Mouse (Mus musculus) bone marrow macrophage, adult 2 months (primary cell): ENCODE measurements around the gene Lypd6. TPM values are rescaled to one million over a fixed set of nuclear protein-coding genes. Genes with fewer than 3 reads are reported as not detected.

Experiments used
- H3K27ac ChIP-seq: 2 replicates; pipeline ENCODE4 v1.5.1; 2012; ENCODE audit warnings: low read depth, low read length; ENCODE audit not compliant: insufficient read depth
- H3K4me1 ChIP-seq: 2 replicates; pipeline ENCODE4 v1.6.1; 2012; ENCODE audit warnings: low read length; ENCODE audit not compliant: control insufficient read depth, insufficient read depth
- H3K4me3 ChIP-seq: 2 replicates; pipeline ENCODE4 v1.5.1; 2012; ENCODE audit warnings: mild to moderate bottlenecking, low read length, moderate library complexity; ENCODE audit not compliant: insufficient read depth
- CTCF ChIP-seq: IDR thresholded peaks from 2 replicates; pipeline ENCODE4 v1.5.1; 2012; ENCODE audit warnings: low read depth, mild to moderate bottlenecking, low read length, moderate library complexity
- POLR2A ChIP-seq: IDR thresholded peaks from 2 replicates; pipeline ENCODE4 v1.6.1; 2012; ENCODE audit warnings: mild to moderate bottlenecking, low read depth, low read length, borderline replicate concordance
- polyA plus RNA-seq: library from polyadenylated mRNA; stranded (reverse); fragments of >200 nt; gene quantifications from 2 replicates; pipeline ENCODE4 v1.2.4, GENCODE M21; 2012; ENCODE audit not compliant: missing spikeins, insufficient read depth, insufficient read length

Lypd6 gene
- polyA plus RNA-seq, 1 experiment: not detected

DNA sequence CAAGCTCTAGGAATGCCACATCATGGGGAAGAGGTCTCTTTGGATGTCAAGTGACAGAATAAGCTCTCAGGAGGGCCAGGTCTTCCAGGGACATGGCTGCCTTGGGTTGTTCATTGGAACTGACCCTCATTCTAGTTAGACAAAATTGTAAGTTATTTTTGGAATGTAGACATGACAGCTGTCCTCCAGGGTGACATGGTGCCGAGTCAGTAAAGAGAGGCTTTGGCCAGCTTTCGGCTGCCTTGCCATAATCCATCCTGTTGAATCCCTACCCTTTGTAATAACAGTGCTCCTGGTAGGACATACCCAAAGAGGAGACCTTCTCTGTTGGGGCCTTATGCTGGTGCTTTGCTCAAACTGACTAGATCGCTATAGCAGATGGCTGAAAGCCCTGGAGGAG is 39.8 kb downstream of the Lypd6 start:
- Histone ChIP-seq H3K4me3 (no peak overlapping the region), H3K4me1 (no peaks in the 10 kb centered on the region), H3K27ac (no peak overlapping the region)
- TF ChIP-seq POLR2A: no peak
- TF ChIP-seq CTCF: no peak

DNA sequence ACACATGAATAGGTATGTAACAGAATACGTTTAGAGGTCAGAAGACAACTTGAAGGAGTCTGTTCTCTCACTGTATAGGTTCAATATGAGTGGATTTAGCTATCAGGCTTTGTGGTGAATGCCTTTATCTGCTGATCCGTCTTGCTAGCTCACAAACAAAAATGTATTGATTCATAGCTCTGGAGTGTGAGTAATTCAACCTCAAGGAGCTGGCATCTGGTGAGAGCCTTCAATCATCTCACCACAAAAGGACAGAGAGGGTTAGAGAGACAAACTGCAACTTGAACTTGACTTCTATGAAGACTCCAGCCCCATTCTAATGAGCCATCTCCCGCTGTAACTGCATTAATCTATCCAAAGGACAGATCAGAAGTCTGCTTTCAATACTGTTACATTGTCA is 40.6 kb downstream of the Lypd6 start:
- no peak overlapping the region for H3K27ac ChIP-seq
- no peak for TF ChIP-seq CTCF
- TF ChIP-seq POLR2A: no peak

DNA sequence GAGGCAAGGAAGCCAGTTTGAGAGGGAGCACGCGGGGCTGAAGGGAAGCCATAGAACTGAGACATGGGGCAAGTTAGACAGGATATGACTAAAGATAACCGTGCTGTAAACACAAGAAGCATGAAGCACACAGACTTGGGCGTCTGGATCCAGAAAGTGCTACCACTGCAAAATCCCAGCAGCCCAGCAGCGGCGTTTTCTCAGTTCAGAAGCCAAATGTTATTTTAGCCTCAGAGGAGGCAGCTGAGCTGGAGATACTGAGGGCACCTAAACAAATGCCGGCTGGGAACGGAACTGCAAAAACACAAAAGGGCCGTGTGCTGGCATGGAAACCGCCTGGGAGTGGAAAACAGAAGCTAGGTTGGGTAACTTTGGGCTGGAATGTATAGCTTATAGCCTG is 43.9 kb downstream of the Lypd6 start:
- H3K4me1 ChIP-seq: no peaks in the 10 kb centered on the region
- no peak for TF ChIP-seq POLR2A
- no peak for TF ChIP-seq CTCF
- no peak overlapping the region for H3K27ac ChIP-seq
- no peak overlapping the region for H3K4me3 ChIP-seq

More for the DNA sequence above, 40.6 kb downstream of the Lypd6 start:
- no peaks in the 10 kb centered on the region for H3K4me1 ChIP-seq
- H3K4me3 ChIP-seq: no peak overlapping the region

DNA sequence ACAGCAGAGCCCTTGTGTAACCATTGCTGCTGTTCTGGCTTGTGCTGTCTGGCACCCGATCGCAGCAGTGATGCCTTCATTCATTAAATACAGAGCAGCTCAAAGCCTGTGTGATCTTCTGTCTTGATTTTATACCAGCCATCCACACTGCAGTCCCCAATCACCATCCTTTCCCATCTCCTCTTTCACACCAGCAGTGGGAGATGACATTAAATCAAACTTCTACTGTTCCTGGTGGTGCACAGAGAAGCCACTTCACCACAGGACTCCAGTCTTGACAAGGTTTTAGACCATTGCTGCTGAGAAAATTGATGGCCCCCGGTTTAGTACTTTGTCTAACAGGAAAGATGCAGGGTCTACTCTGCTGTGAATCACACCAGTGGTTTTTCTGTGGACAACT is 44.9 kb downstream of the Lypd6 start:
- H3K4me3 ChIP-seq: no peak overlapping the region
- no peaks in the 10 kb centered on the region for H3K4me1 ChIP-seq
- H3K27ac ChIP-seq: no peak overlapping the region
- TF ChIP-seq POLR2A (no peak), CTCF (no peak)

DNA sequence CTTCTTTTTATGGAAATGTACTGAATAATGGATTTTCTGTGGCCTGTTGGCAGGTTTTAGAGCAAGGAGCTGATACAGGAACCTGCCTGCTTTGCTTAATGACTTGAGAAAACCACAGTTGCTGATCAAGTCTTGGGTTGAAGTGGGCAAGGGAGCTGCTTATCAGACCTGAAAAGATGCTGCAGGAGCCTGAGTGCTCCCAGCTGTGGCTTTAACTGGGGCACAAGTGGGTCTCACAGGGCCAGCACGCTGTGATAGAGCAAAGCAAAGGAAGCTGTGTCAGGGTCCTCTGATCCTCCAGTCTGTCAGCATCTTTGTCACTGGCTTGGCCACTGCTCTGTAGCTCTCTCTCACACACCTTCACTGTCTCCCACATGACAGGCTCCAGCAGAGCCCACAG is 45.4 kb downstream of the Lypd6 start:
- TF ChIP-seq POLR2A (no peak), CTCF (no peak)
- no peak overlapping the region for H3K27ac ChIP-seq
- no peaks in the 10 kb centered on the region for H3K4me1 ChIP-seq
- H3K4me3 ChIP-seq: no peak overlapping the region

DNA sequence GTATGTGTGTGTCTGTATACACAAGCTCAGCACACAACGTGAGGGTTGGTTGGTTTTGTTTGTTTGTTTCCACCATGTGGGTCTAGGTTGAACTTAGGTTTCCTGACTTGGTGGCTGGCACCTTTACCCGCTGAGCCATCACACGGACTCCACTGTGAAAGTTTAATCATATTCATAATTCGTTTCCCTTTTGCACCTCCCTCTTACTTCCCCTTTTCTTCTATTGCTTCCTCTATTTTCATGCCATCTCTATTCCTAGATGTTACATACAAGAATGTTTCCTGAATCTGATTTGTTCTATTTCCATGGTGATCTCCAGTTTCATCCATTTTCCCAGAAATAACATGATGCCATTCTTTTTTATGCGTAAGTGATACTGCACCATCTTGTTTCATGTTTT is 46.2 kb downstream of the Lypd6 start:
- no peak overlapping the region for H3K27ac ChIP-seq
- H3K4me1 ChIP-seq: no peaks in the 10 kb centered on the region
- H3K4me3 ChIP-seq: no peak overlapping the region
- TF ChIP-seq POLR2A (no peak), CTCF (no peak)

DNA sequence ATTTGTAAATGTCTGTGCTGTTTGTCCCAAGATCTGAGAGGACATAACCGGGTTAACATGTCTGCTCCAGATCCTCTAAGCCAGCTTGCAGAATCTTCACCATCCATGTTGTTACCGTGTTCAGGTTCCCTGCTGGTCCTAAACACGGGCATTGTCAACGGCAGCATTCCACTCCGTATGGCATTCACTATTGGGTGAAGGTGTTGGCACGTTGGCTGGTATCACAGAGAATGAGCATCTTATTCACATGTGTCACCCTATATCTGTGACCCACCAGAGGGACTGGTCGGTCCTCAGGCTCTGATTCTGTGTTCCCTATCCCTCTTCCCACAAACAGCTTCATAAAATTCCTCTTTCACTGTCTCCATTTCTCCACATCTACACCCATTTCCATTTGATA is 52.9 kb downstream of the Lypd6 start:
- no peak overlapping the region for H3K27ac ChIP-seq
- H3K4me3 ChIP-seq: no peak overlapping the region
- TF ChIP-seq CTCF (no peak), POLR2A (no peak)
- no peaks in the 10 kb centered on the region for H3K4me1 ChIP-seq

DNA sequence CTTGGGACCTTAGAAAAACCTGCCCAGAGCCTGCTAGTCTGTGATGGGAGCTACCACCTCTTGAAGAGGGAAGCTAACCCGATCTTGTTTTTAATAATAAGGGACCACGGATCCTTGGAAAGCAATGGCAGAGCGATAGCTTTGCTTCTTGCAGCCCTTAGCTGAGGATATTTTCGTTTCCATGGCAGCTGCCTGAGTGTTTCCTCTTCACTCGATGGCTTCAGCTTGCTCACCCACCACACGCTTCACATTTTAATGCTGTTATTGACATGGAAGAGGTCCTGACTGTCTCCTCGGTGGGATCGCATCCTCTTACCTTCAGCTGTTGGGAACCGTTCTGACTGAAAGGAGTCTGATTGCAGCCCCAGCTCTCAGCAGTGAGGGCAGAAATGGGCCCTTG is 54.6 kb downstream of the Lypd6 start:
- Histone ChIP-seq H3K4me3 (no peak overlapping the region), H3K27ac (no peak overlapping the region), H3K4me1 (no peaks in the 10 kb centered on the region)
- TF ChIP-seq CTCF: no peak
- TF ChIP-seq POLR2A: no peak

DNA sequence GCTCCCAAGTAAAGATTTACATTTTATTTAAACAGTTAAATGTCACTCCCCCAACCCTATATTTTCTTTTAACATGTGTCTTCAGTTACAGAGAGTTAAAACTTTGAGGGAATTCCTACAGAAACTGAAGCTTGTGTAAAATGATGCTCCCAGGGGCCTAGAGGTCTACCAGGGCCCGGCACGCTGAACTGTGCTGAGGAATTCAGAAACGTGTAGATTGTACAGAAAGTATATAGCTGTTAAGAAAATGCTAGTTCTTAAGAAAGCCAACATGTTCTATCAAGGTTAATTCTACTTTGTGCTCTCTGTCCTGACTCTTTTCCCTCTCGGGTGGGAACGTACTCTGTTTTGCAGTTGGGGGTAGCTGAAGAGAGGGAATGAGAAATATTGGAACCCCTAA is 57.1 kb downstream of the Lypd6 start:
- Histone ChIP-seq H3K27ac (no peak overlapping the region), H3K4me1 (no peaks in the 10 kb centered on the region), H3K4me3 (no peak overlapping the region)
- no peak for TF ChIP-seq CTCF
- no peak for TF ChIP-seq POLR2A

DNA sequence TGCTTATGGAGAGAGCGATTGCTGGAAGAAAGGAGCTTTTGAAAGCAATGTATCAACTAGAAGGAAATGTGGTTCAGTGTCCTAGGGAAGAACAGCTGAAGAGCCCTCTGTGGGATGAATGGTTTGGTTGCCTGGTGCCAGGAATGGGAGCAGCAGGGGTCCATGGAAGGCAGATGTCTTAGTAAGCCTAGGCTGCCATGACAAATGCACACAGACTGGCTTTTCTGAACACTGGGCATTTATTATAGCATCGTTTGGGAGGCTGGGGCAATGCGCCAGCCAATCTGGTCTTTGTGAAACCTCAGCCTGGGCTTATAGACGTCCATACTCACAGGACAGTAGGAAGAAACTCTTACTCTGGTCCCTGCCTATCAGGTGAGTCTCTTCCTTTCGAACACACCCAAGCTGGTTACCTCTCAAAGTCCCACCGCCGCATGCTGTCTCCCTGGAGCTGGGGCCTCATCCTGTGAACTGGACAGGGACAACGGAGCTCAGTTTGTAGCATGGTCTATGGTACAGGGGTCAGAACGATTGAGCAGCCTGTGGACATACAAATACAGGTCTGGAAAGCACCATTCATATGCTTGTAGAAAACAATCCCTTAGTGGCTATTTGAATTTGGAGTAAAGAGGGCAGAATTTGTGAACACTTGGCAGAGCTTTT is 61.4 kb downstream of the Lypd6 start:
- no peaks in the 10 kb centered on the region for H3K4me1 ChIP-seq
- H3K27ac ChIP-seq: no peak overlapping the region
- TF ChIP-seq POLR2A (no peak), CTCF (no peak)
- no peak overlapping the region for H3K4me3 ChIP-seq
